Mouse (Mus musculus) heart, adult 2 months (tissue): ENCODE measurements at regions not wholly inside any gene's neighbourhood (a gene's known extent, or its start where the extent isn't known, plus 50 kb on each side); places are given as distances from the start of the nearest gene placed in this dataset.

ENCODE experiments used
- CTCF ChIP-seq: fragments of 200-600 bp; IDR thresholded peaks from 2 replicates; pipeline ENCODE4 v1.8.1; 2022; ENCODE audit warnings: antibody characterized with exemption, mild to moderate bottlenecking, moderate library complexity
- POLR2A ChIP-seq: fragments of 200-500 bp; IDR thresholded peaks from 2 replicates; pipeline ENCODE4 v1.6.1; 2011; ENCODE audit warnings: mild to moderate bottlenecking, low read depth, low read length, control low read depth; ENCODE audit not compliant: insufficient read depth

- TF ChIP-seq CTCF (no peak), POLR2A (no peak)
Observed at GRCm38 (mm10) chr2:133138877-133139276, 193.2 kb upstream of the Fermt1 start.
